Mouse (Mus musculus) CH12.LX (cell line): ENCODE measurements around the gene Ptprk.

ENCODE experiments used
- CTCF ChIP-seq, 2 experiments: IDR thresholded peaks in 1 of 2; conservative IDR thresholded peaks in 1 of 2; 2 replicates each; pipeline ENCODE4 v1.5.1; 2011 to 2012; ENCODE audit warnings: low read depth in 2 of 2, low read length in 2 of 2, improper control_type of control experiment in 1 of 2, inconsistent platforms in 1 of 2, mild to moderate bottlenecking in 1 of 2, moderate library complexity in 1 of 2
- IRF4 ChIP-seq: IDR thresholded peaks from 2 replicates; pipeline ENCODE4 v1.6.1; 2014; ENCODE audit warnings: low read depth, mild to moderate bottlenecking, inconsistent platforms, low read length, improper control_type of control experiment
- JUND ChIP-seq: conservative IDR thresholded peaks from 2 replicates; pipeline ENCODE4 v1.6.1; 2011; ENCODE audit warnings: low read depth, low read length, improper control_type of control experiment
- MEF2A ChIP-seq: IDR thresholded peaks from 2 replicates; pipeline ENCODE4 v1.6.1; 2014; ENCODE audit warnings: low read depth, mild to moderate bottlenecking, inconsistent platforms, low read length, improper control_type of control experiment, borderline replicate concordance
- UBTF ChIP-seq: IDR thresholded peaks from 2 replicates; pipeline ENCODE4 v1.6.1; 2012; ENCODE audit warnings: low read depth, mild to moderate bottlenecking, inconsistent platforms, low read length, improper control_type of control experiment, moderate library complexity

- no peak for TF ChIP-seq CTCF (conservative IDR thresholded peaks at IDR 0.05 in 1 of 2, IDR thresholded peaks at IDR 0.05 in 1 of 2; ENCODE audit: low read depth in 2 of 2, low read length in 2 of 2)
- TF ChIP-seq UBTF = no peak
- no peak for TF ChIP-seq JUND
- TF ChIP-seq IRF4 = no peak
- no peak for TF ChIP-seq MEF2A
These were observed 443.7 kb downstream of the Ptprk start for GRCm38 (mm10) chr10:28518297-28518696.
